Mouse (Mus musculus): ENCODE data around the gene Ptpdc1.
A peak's percentile ranks its signal among the peaks of the same experiment; 100 is the strongest.

The Ptpdc1 gene

DNA sequence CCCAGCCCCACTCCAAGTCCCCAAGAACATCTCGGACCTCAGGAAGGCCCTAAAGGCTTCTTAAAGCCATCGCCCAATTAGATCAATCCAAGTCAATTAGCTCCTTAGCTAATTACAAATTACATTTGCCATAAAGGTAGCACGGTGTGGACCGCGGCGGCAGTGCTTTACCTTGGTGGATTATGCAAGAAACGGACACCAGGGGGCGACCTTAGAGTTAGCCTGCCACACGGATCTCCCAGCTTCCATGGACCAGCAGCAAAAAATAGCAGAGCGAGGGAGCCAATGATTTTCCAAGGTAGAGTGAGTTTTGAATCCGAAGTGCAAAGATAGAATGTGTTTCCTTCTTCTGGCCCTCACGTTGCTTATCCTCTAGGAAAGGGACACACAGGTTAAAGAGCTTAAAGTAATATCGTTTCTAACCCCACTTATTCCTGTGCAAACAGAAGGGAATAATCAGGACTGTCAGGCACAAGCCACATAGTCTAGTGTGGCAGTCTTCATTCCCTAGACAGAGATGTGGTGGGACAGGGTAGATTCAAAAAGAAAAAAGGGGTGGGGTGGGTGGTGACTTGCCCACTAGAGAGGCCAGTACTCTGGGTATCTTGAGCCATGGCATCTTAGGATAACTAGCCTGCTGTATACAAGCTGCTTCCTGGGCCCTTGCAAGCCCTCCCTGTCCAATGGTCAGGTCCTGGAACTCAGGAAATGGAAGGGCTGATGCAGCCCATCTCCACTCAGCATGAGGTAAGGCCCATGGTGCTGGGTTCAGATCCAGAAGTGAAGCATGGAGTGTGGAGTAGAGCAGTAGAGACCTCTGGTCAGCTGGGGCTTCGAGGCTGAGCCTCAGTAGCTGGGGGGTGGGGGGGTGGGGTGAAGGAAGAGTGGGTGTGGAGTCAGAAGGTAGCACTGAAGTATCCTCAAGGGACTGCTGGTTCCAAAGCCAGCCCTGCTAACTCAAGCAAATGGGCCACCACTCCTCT, 28.6 kb upstream of the Ptpdc1 start:
- DNase-seq = peak; percentile 86

DNA sequence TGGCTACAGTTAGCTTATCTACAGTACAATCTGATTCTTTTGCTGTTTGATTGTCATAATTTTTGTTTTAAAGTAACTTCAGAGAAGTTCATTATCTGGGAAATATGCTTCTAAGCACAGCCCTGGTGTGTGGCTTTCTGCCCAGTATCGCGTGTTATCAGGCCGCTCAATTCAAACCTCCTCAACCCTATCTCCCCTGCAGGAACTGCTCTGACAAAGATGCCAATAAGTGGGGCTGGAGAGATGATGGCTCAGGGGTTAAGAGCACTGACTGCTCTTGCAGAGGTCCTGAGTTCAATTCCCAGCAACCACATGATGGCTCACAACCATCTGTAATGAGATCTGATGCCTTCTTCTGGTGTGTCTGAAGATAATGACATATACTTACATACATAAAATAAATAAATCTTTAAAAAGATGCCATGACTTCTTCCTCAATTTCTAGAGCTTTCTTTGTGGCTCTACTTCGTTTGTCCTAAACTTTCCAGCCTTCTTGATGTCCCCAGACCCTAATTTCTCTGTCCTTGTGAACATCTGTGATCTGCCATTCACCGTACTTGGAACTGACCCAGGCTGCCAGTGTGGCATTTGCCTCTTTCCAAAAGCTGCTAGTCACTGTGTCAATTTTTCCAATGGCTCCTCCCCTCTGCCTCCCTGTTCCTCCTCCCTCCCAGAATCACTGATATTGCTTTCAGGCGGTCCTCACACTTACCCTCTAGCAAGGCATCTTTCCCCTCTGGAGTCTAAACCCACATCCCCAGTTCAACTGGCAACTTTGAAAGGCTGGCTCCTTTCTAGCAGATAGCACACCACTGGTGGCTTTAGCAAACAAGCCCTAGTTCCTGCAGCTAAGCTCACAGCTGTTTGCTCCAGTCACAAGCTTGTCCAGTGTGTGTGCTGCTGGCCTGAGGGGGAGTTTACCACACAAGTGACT, 25.9 kb upstream of the Ptpdc1 start:
- DNase-seq = peak; percentile 60

DNA sequence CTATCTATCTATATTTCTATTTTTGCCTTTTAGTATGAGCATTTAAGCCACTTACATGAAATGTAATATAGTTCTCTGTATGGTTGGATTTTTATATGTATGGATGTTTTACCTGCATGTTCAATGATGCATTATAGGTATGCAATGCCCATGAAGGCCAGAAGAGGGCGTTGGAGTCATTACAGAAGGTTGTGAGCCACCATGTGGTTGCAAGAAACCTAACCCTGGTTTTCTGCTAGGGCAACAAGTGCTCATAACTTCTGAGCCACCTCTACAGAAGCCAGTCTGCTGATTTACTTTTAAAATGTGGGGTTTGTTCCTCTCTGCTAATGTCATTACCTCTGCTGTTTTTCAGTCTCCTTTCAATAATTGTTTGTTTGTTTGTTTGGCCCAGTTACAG, 25.2 kb upstream of the Ptpdc1 start:
- DNase-seq = no peak

DNA sequence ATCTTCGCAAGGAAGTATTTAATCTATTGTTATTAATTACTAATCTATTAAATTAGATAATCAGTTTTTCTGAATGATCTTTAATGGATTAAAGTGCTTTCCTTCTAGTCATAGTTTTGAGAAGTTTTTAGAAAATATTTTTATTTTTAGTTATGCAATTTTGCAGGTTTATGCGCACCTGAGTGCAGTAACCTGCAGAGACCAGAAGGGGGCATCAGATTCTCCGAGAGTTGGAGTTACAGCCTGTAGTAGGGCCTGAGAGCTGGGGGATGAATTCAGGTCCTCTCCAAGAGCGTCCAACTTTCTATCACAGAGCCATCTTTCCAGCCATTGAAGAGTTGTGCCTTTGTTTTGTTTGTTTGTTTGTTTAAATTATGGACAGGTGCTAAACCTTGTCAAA, 21.2 kb upstream of the Ptpdc1 start:
- no peak for DNase-seq

DNA sequence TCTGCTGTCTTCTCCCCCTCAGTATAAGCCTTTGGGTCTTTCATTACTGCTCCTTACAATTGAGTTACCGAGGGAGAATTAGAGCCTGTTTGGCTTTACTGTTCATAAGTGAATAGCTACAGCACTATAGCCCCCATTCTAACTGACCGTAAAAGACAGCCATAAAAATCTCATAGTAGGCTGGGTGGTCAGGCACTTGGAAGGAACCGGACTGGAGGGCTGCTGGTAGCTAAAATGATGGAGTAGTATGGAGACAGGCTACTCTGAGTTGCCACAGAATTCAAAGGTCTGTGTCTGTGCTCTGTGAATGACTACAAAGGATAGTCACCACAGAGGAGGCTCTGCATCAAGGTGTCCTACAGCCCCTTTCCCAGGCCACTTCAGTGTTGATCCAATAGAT, 18.5 kb upstream of the Ptpdc1 start:
- peak; percentile 71 for DNase-seq

DNA sequence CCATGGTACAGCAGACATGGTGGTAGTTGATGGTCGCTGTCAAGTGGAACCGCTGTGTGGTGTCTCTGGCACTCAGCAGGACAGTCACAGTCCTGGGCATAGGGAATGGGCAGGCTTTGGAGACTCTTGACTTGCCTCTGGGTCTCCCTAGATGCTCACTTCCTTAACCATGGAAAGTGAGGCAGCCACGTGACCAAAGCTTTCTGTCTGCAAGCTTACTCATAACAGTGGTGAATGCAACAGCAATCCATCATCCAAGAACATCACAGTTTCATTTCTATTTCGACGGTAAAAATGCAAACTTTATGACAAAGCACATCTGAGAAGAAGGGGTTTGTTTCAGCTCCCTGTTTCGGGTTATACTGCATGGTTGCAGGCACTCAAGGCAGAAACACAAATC, 17.6 kb upstream of the Ptpdc1 start:
- no peak for DNase-seq

DNA sequence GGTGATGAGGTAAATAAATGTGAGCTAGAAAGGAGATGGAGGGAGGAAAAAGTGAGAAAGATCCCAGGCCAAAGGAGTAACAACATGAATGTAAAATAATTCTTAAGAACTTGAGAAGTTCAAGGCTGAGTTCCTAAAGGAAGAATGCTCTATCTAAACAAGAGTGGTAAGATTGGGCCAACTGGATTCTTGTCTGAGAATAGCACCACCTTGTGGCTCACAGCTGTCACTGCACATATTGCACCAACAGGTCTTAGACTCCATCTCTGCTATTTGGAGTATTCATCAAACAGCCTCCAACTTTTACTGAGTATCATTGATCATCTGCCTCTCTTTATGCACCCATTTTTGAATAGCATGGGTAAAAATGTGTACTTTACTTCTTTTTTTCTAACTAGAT, 14.1 kb upstream of the Ptpdc1 start:
- peak; percentile 93 for DNase-seq

DNA sequence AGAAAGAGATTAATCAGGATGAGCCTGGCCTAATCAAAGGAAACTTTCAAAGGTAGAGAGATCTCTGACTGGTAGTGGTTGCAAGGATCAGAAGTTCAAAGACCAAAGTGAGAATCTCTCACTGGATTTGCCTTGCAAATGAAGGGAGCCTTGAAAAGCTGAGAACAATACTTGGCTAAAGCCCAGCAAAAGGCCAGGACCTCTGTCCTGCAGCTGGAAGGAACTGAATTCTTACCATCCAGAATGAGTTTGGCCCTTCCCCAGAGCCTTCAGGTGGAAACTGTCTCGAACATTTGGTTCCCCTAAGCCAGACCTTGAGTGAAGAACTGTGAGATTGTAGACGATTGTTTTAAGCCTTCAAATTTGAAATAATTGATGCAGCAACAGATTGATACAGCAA, 12.2 kb upstream of the Ptpdc1 start:
- peak; percentile 25 for DNase-seq

DNA sequence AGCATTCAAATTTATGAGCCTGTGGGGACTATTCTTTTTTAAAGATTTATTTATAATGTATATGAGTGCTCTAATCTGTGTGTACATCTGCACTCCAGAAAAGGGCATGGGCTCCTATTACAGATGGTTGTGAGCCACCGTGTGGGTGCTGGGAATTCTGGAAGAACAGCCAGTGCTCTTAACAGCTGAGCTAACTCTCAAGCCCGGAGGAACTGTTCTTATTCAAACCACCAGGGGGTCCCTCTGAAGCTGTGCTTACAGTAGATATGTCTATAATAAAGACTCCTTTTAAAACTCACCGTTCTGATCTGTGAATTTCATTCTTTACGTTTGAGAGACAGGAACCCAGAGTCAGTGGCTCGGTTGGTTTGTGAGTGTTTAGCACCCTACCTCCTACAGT, 6.2 kb upstream of the Ptpdc1 start:
- no peak for DNase-seq

DNA sequence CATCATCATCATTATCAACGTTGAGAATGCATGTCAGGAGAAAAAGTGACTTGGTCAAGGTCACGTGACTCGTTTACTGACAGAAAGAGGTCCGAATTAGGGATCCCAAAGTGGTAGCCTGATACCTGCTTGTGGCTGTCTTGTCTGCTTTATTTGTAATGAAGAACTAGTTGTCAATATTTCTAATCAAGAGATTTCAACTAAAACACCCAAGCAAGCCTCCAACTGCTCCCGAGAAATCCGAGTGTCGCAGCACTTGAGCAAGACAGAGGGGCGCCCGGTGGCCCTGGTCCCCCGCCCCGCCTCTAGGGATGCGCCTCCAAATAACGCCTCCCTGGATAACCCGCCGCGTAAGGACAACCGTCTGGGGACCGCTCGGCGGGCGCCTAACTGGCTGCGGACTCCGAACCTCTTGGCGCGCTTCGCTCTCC, 481 bp downstream of the Ptpdc1 start:
- DNase-seq = no peak

DNA sequence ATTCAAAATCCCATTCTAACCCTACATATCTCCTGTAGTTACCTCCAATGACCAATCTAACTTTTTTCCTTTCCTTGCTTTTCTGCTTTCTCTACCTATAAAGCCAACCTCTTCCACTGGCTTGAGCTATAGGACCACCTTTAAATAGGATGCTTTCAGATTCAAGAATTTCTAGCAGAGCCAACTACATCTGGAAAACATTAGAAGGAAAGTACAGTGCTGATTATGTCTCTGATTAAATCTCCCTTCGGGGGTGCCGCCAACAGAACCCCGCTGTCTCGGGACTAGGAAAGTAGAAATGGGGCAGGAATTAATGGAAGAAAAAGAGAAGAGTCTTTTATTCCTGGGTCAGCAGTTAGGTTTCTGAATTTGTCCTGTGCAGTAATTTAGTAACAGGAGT, 6.6 kb downstream of the Ptpdc1 start:
- peak; percentile 24 for DNase-seq

DNA sequence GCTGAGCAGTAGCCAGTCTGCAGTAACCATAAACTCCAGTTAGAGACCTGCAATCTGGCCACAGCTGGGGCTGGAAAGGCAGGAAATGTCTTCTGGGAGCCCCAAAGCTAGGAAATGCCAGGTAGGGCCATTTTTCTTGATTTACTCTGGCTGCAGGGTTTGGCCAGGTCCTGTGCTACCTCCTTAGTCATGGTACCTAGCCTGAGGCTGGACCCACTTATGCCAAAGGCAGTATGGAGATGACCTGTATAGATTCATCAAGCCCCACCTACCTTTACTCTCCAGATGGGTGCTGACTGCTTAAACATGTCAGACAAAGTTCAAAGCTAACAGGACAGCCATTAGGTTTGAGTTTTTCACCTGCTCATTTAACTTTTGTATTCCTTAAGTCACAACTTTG, 7.7 kb downstream of the Ptpdc1 start:
- peak; percentile 61 for DNase-seq

DNA sequence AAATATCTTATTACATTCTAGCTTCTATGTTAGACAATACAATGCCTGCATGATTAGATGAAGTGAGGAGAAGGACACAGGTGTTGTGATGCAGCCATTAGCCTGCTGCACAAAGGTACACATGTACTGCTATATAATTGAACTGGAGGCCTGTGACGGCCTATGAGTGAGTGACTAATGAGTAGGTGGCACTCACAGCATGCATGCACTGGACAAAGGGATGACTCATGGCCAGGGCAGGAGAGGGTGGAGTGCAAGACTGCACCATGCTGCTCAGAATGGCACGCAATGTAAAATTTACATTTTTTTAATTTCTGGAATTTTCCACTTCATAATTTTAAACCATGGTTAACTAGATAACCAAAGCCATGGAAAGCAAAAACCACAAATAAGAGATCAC, 10.9 kb downstream of the Ptpdc1 start:
- peak; percentile 15 for DNase-seq

DNA sequence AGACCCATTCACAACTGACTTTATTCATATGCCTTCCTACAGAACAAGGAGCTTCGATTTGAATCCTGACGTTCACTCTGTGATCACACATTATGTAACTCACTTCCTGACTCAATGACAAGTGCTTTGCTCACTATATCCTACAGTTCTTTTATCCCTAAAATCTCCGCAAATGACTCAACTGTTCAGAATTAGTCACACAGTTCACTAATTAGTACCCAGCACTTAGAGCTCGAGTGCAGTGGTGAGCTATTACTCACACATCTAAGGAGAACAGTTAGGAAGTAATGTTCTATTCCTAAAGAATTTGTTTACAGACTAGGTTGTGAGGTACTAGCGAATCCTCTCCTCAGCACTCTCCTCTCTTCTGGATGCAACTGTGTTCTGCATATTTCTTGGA, 16.4 kb downstream of the Ptpdc1 start:
- peak; percentile 33 for DNase-seq

DNA sequence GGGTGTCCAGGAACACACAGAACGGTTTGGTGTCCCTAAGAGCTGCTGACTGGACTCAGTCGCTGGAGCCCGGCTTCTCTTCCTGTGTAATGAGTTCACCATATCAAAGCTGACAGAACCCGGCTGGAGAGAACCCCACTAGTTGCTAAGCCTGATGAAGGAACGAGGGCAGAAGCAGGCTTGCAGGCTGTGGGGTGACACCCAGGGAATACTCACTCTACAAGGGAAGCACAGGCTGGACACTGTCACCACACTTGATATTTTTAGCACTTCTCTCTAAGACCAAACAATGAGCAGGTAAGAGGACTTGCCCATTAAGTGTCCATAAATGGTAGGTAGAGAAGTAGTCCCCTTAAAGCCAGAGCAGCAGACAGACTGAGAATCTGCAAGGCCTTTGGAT, 20.9 kb downstream of the Ptpdc1 start:
- DNase-seq = peak; percentile 91

DNA sequence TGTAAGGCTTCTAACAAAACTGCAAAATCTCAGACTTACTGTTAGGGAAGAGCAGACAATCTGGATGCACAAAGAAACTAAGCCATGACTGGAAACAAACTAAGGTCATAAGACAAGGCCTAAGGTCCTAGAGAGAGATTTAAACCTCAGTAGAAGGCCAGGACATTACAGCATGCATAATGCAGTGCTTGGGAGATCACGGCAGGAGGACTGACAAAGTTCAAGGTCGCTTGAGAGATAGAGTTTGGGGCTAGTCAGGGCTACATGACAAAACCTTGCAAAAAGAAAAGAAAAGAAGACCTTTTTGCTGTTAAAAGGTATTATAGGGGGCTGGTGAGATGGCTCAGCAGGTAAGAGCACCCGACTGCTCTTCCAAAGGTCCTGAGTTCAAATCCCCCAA, 22.2 kb downstream of the Ptpdc1 start:
- no peak for DNase-seq

DNA sequence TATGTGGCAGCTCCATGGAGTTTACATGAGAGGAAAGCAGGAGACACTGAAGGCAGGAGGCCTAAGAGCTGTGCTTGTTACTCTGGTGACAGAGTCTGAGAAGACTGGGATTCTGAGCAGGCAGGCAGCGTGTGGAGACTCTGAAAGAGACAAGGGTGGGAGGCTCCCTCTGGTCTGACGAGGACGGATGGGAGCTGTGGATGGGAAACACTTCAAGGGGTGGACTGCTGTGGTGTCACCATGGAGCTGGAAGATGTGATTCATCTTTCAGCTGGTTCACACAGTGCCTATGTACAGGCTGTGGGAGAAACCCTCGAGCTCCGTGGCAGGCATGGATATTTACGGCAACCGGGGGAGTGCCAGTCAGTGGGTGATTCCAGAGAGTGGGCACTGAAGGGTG, 30.9 kb downstream of the Ptpdc1 start:
- DNase-seq = no peak

DNA sequence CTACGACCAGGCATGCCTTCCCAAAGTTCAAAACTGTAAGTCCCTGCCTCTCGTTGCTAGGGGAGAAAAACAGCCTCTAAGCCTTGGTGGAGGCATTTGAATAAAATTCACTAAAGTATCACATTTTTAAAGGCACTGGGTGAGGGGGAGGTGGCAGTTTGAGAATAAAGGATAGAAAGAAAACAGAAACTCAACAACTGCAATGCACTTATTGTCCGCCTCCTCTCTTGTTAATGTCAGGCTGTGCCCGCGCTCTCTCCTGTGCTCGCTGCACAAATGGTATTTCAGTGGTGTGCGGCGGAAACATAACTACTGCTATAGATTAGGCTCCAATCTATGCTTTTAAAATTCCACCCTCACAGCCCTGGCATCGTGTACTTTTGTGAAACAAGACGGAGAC, 31.4 kb downstream of the Ptpdc1 start:
- no peak for DNase-seq

DNA sequence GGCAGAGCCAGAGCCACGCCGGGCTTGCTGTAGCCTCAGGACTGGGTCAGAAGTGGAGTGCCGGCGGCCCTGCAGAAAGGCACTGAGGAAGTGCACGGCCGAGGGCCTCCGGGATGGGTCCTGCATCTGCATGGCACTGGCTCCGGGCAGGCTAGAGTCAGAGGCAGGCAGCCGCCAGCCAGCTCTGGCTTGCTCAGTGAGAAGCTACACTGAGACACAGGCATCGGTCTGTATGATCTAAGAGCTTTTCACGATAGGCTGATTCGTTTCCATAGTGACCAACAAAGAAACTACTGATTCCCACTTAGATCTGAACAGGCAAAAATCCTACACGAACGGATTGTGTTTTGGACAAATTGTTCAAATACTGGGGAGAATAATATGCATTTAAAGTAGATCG, 32.3 kb downstream of the Ptpdc1 start:
- no peak for DNase-seq

DNA sequence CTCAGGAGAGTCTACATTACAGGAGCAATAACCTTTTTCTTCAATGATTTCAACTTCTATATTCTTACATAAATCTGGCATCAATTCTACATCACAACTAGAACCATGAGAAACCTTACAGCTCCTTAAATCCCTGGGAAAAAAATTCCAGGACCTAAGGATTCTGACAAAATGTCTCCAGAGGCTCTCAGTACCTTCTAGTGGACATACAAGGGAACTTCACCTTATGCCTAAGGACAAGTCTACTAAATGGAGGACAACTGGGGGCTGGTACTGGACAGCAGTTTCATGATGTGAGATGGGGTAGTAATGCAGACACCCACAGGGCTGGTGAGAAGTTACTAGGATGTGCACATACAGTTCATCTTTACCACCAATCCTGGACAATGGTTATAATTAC, 34.7 kb downstream of the Ptpdc1 start:
- DNase-seq = peak; percentile 36

DNA sequence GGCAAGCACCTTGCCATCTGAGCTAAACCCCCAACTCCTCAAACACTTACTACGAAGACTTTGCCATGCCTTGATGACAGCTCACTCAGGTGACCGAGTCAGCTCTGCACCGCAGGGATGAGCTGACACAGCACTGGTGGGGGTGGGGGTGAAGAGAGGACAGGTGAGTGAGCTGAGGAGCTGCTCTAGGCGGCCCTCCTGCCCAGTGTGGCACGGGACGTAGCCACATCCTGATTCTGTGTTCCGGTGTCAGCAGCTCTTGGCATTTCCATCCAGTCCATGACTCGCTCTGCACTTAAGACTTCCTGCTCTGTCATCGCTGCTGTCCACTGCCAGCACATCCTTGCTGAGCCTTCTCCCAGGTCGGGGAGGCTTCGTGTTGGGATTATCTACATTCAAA, 38.1 kb downstream of the Ptpdc1 start:
- peak; percentile 80 for DNase-seq

DNA sequence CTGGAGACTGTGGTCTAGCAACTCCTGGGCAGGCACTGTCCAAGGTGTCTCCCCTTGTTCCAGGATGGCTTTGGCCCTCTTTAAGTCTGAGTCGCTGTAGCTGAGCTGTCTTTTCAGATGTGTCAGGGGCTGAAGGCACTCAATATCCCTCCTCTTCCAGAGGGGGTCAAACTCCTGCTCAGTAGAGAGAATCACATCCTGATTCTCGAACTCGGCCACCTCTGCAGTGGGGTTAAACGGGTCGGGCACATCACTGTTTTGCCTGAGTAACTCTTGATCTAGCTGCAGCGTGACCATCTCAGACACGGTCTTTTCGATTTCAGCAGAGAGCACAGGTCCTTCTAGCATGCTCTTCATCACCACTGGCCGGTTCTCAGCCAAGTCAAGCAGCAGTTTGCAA, 39.0 kb downstream of the Ptpdc1 start:
- peak; percentile 76 for DNase-seq

DNA sequence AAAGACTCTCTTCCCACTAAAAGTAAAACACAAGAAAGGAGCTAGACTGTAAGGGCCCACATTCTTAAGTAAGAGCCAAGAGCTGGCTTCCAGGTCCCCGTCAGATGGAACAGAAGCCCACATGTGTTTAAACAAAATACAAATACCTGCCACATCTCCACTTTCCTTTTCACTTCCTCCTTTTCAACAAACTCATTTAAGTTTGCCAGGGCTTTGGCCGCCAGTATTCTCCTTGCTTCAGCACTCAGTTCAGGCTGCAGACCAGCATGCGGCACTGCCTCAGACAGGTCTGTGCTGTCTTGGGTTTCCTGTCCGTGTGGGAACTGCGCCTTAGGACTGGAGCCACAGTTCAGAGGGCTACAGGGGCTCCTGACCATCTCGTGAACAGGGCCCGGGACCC, 39.7 kb downstream of the Ptpdc1 start:
- DNase-seq = peak; percentile 84
